Mouse (Mus musculus) telencephalon, adult 2 months (tissue): Measurements from ENCODE around the gene Tubb4a.
"Not testable (repeated sequence)": the region's sequence is repeated elsewhere in the genome, so short reads cannot be mapped to it uniquely, and the experiment has no call there.

Experiments used
- DNase-seq: peaks from one replicate; pipeline ENCODE4 v3.0.0-alpha.2; 2011; ENCODE audit warnings: low read depth, low spot score

The Tubb4a gene

DNA sequence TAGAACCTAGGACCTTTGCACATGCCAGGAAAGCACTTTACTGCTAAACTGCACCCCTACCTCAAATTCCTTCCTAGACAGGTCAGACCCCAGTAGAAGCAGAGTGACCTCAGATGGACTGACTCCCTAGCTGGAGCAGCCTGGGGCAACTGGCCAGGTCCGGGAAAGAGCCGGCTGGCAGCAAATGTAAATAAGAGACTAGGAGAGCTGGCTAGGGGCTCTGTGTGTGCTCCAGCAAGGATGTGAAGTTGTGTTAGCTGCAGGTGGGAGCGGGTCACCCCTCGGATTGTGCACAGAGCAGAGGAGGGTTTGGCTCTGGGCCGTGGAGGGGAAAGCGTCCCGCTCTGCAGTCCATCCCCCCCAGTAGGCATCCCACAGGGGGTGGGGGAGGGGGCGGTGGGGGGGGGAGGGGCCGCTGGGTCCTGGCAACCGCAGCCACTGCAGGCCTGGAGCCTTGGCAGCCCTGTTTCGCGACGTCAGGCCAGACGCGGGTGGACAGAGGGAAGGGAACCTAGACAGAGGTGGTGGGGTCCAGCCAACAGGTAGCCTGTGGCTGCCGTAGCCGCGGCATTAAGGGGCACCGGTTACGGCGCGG lies 28.6 kb downstream of the Tubb4a start, which contains the start of gene Crb3:
TSS of gene Crb3 (plus strand) at position 215 of the 595 bp plus-strand sequence.
- no peak for DNase-seq

DNA sequence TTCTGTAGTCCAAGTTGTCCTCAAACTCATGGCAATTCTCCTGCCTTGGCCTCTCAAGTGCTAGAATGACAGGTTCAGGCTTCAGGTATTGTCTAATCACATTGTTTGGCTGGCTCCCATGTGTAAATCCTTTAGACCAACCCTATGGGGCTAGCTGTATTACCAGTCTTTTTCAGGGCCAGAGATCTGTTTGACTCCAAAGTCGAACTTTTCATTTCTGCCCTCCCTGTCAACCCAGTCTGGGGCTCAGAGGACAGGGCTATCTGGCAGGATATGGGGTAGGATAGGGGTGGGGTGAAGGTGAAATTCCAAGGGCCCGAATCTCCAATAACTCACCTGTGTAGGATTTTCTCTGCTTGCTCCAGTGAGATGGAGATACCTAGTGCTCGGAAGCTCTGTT lies 31.3 kb downstream of the Tubb4a start:
- DNase-seq: no peak

DNA sequence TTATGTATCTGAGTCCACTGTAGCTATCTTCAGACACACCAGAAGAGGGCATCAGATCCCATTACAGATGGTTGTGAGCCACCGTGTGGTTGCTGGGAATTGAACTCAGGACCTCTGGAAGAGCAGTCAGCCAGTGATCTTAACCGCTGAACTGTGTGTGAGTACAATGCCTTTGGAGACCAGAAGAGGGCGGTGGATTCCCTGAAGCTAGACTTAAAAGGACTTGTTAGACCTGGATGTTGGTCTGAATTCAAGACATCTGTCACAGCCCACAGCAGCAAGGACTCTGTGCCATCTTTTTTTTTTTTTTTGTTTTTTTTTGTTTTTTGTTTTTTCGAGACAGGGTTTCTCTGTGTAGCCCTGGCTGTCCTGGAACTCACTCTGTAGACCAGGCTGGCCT lies 35.9 kb downstream of the Tubb4a start:
- not testable (repeated sequence) for DNase-seq

DNA sequence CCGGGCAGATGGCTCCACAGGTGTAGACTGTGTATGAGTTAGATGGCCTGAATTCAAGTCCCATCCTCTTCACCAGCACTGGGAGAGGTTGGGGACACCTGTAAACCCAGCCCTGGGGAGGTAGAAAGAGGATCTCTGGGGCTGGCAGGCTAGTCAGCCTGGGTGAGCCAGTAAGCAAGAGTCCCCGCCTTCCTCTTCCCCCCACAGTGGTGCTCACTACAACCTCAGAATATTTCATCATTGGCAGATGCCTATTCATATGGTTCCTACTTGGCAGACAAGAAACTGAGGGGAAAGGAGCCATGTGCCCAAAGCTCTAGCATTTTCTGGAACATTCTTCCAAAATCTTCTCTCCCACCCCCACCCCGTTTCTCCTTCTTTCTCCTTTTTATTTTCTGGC lies 38.8 kb downstream of the Tubb4a start:
- no peak for DNase-seq

DNA sequence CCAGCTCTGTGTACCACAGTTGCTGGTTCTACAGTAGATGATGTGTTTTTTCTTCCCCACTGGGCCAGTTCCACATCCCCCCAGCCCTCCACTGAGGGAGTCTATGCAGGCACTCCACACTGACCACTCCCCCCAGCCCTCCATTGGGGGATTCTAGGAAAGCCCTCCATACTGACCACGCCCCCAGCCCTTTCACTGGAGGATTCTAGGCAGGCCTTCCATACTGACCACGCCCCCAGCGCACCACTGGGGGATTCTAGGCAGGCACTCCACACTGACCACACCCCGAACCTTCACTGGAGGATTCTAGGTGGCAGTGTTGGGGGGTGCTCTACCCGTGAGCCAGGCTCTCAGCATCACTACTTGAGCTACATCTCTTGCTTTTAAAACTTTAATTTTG lies 40.2 kb downstream of the Tubb4a start:
- no peak for DNase-seq

DNA sequence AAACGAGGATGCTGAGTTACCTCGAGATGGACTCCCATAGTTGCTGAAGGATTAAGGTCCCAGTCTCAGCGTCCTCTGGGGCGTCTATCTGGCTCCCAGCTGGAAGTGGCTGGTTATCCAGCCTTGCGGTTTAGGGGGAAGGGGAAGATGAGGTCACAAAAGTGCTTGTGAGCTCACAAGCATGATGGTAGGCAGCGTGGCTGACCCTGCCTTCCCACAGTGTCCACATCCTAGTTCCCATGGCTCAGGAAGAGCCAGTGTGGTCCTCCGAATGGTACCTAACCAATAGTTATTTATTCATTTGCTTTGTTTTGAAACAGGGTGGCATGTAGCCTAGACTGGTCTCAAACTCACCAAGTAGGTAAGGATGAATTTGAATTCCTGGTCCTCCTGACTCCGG lies 46.0 kb downstream of the Tubb4a start, which contains the start of gene Slc25a41:
TSS of gene Slc25a41 (minus strand) at position 101 of the 400 bp plus-strand sequence.
- no peak for DNase-seq

DNA sequence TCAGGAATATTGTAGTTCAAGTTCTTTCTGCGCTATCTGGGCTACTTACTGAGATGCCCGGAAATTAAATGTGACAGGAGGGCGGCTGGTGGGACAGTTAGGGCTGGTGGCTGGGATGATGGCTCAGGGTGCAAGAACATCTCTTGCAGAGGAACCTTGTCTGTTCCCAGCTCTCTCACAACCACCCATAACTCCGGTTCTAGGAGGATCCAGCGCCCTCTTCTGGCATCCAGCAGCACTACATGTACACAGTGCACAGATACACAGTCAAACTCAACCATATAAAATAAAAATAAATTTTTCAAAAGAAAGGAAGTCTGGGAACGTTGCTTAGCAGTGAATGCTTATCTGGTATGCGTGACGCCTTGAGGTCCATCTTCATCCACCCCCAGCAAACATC lies 48.6 kb downstream of the Tubb4a start:
- no peak for DNase-seq

DNA sequence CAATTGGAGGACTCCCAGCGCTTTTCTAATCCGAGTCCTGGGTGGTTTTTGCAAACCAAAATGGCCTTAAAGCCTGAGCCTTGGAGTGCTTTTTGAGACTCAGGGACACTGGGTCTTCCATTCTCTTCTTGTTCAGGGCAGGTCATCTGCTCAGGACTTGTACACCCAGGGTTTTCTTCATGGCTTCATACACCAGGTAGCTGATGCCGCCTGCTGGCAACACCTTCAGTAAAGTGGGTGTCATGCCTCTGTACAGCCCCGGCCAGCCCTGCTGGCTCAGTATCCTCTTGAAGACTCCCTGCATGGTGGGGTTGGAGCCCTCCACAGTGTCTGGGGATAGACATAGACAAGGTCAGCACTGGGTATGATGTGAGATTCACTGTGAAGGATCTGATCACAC lies 54.7 kb downstream of the Tubb4a start:
- no peak for DNase-seq

DNA sequence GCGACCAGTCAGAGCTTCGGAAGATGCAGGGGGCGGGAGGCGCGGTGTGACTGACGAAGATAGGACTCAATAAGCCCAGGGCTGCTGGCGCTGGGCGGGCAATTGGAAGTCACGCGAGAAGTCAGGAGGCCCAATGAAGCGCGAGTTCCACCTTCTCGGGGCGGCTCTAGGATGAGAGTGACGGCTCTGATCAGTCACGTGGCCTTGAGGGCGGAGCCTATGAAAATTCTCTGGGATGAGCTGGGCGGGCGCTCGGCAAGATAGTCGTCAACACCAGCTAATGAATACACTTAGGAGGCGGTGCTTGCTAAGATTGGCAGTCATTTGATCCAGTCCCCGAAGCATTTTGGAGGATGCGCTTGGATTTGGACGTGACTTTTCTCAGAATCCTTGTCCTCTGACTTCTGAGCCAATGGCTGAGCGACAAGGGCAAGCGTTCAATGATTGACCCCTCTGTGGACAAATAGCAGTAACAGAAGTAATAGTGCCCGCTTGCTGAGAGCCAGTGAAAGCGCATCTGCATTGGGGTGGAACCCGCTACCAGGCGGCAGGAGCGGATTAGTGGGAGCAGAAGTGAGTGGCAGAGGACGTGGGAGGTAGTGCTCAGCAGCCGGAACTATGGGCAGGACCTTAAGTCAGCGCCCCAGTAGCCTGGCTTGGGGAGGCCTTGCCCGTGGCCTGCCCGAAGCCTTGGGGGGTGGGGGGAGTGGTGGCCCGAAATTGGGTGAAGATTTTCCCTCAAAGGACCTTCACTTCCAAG lies 55.7 kb downstream of the Tubb4a start:
- peak; percentile 100 for DNase-seq

DNA sequence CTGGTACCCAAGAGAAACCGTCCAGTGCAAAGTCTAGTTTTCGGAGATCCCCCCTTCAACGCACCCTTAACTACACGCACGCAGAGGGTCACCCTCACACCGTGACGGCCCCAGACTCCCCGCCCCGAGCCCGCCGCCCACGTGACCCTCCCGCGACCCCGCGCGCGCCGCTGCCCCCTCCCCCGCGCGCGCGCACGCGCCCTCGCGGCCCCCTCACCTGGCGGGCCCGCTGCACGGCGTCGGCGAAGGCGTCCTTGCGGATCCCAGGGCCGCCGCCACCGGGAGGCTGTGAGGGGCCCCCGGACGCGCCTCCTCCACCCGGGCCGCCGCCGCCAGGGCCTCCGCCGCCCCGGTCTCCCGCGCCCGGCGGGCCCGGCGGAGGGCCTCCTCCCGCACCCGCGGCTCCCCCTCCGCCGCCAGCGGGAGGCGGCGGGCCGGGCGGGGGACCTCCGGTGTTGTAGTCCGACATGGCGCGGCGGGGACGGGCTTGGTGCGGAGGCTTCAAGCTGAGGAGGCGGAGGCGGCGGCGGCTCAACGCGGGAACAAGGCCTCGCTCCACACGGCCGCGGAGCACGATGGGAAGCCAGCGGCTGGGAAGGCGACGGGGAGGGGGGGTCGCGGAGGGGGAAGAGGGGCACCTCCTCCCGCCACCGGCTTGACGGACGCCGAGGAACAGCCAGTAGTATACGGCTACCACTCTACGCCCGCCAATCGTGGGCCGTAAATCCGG lies 56.5 kb downstream of the Tubb4a start, which contains the start of gene Khsrp:
TSS of gene Khsrp (minus strand) at position 592 of the 730 bp plus-strand sequence.
- no peak for DNase-seq
